In genomic region chr8:3622119-3622518, GRCm38 (mm10) we compare ENCODE assay signal across 10 mouse cellular contexts. TPM values are rescaled to one million over a fixed set of nuclear protein-coding genes. Genes with fewer than 3 reads are reported as not detected.
DNase-seq lines count a peak whose midpoint lies in the region; ATAC-seq and TF ChIP-seq lines count a peak whose summit lies in the region.
"Had no signal": no experiment of that assay in that cellular context is flagged by ENCODE, and none has a peak within 500 bp of the region (broad histone marks: within the 10 kb centered on the region; RNA-seq: fewer than 3 reads in every experiment).

No protein-coding gene starts in this region.

- no peak for TF ChIP-seq POLR2A in embryonic fibroblast, embryonic 13.5 days (IDR thresholded peaks at IDR 0.05; ENCODE audit: low read depth, low read length)

- WGBS in lung, embryonic 14.5 days = 63% methylated on average over 8 of the region's 8 CpGs
- 62% methylated on average over 8 of the region's 8 CpGs for WGBS in limb, embryonic 10.5 days
- WGBS in neural tube, embryonic 15.5 days = 70% methylated on average over 8 of the region's 8 CpGs

- peaks cover 14% of the 10 kb centered on the region for H3K36me3 ChIP-seq in lung, embryonic 14.5 days (ENCODE audit: insufficient read depth)
- H3K36me3 ChIP-seq in limb, embryonic 10.5 days = peaks cover 18% of the 10 kb centered on the region
- H3K36me3 ChIP-seq in neural tube, embryonic 15.5 days = peaks cover 14% of the 10 kb centered on the region

- ATAC-seq in lung, embryonic 14.5 days (ENCODE audit: insufficient read depth) = no peak
- no peak for ATAC-seq in neural tube, embryonic 15.5 days (ENCODE audit: low FRiP score)

- no peak for TF ChIP-seq CTCF in lung, embryonic 14.5 days (IDR thresholded peaks at IDR 0.05; ENCODE audit: low read depth)
- TF ChIP-seq CTCF in embryonic fibroblast, embryonic 13.5 days (IDR thresholded peaks at IDR 0.05; ENCODE audit: borderline replicate concordance, insufficient read depth, low read length) = no peak

- peak overlapping the region; percentile 55 for H3K9ac ChIP-seq in lung, embryonic 14.5 days
- peak overlapping the region; percentile 73 for H3K9ac ChIP-seq in neural tube, embryonic 15.5 days (replicated peaks)

- H3K4me2 ChIP-seq in lung, embryonic 14.5 days = peak overlapping the region; percentile 69
- H3K4me2 ChIP-seq in neural tube, embryonic 15.5 days = peak overlapping the region; percentile 85

- peaks cover 3% of the 10 kb centered on the region; the same call in 1 of the 2 replicates for H3K4me1 ChIP-seq in lung, embryonic 14.5 days (ENCODE audit: insufficient read depth)
- H3K4me1 ChIP-seq in embryonic fibroblast, embryonic 13.5 days (ENCODE audit: control insufficient read depth, insufficient read depth, low read length) = no peaks in the 10 kb centered on the region
- peaks cover 15% of the 10 kb centered on the region for H3K4me1 ChIP-seq in limb, embryonic 10.5 days
- peaks cover 28% of the 10 kb centered on the region for H3K4me1 ChIP-seq in neural tube, embryonic 15.5 days

- H3K27me3 ChIP-seq in lung, embryonic 14.5 days (ENCODE audit: insufficient read depth, low read length) = no peaks in the 10 kb centered on the region
- H3K27me3 ChIP-seq in limb, embryonic 10.5 days (ENCODE audit: low read depth, poor library complexity, severe bottlenecking) = no peaks in the 10 kb centered on the region
- H3K27me3 ChIP-seq in neural tube, embryonic 15.5 days (replicated peaks) = no peaks in the 10 kb centered on the region

- DNase-seq in lung, embryonic 14.5 days = no peak
- DNase-seq in lung, postnatal 10 days = no peak
- DNase-seq in limb, embryonic 10.5 days (ENCODE audit: low spot score) = no peak
- DNase-seq in layer of hippocampus, postnatal 14 days (ENCODE audit: low spot score in 2 of 2) = no peak
- DNase-seq in embryo, embryonic 9.5 days (ENCODE audit: extremely low spot score) = no peak
- no peak for DNase-seq in lung, adult 18-20 months
- DNase-seq: adrenal gland, adult 8-10 months; heart, adult 11 months had no signal

- peak overlapping the region; percentile 87 for H3K4me3 ChIP-seq in lung, embryonic 14.5 days (ENCODE audit: low read depth, low read length)
- peak overlapping the region; percentile 89 for H3K4me3 ChIP-seq in embryonic fibroblast, embryonic 13.5 days (ENCODE audit: insufficient read depth, low read length)
- peak overlapping the region; percentile 81 for H3K4me3 ChIP-seq in limb, embryonic 10.5 days
- H3K4me3 ChIP-seq in neural tube, embryonic 15.5 days (replicated peaks) = peak overlapping the region; percentile 79

- no peaks in the 10 kb centered on the region for H3K9me3 ChIP-seq in lung, embryonic 14.5 days (ENCODE audit: low read depth, low read length)
- no peaks in the 10 kb centered on the region for H3K9me3 ChIP-seq in limb, embryonic 10.5 days (replicated peaks)
- no peaks in the 10 kb centered on the region for H3K9me3 ChIP-seq in neural tube, embryonic 15.5 days (replicated peaks)

- no peak overlapping the region for H3K27ac ChIP-seq in lung, embryonic 14.5 days (ENCODE audit: low read depth)
- H3K27ac ChIP-seq in embryonic fibroblast, embryonic 13.5 days (ENCODE audit: insufficient read depth, low read length) = no peak overlapping the region
- H3K27ac ChIP-seq in limb, embryonic 10.5 days = 0 out of 2 replicates have a peak overlapping the region, but pooled peaks have one; percentile 19
- H3K27ac ChIP-seq in neural tube, embryonic 15.5 days (replicated peaks) = no peak overlapping the region

RNA-seq across cellular contexts. Expression of gene Pet100, which starts 0.8 kb away (rescaled TPM):
- 79.4 and 92.1 TPM in 2 replicates for polyA plus RNA-seq in lung, embryonic 14.5 days (2014; fragmentation: Nextera tagmentation; extraction: Ambion mirVana)
- 73.1 and 80.7 TPM in 2 replicates for polyA plus RNA-seq in embryonic fibroblast, embryonic 13.5 days (2011; ENCODE audit: insufficient read length, low read depth, missing spikeins)
- polyA plus RNA-seq in limb, embryonic 10.5 days (2016; fragmentation: Nextera tagmentation; extraction: Ambion mirVana) = 92.1 and 92.9 TPM in 2 replicates
- polyA plus RNA-seq in neural tube, embryonic 15.5 days (2015; fragmentation: Nextera tagmentation; extraction: Ambion mirVana) = 86.0 and 90.1 TPM in 2 replicates
- total RNA-seq in layer of hippocampus, postnatal 14 days (2021) = 10 to 100 TPM; 80.0 to 95.8 TPM

RNA-seq across cellular contexts. Expression of gene Xab2, which starts 1.0 kb away (rescaled TPM):
- 55.6 and 55.9 TPM in 2 replicates for polyA plus RNA-seq in lung, embryonic 14.5 days (2014; fragmentation: Nextera tagmentation; extraction: Ambion mirVana)
- polyA plus RNA-seq in embryonic fibroblast, embryonic 13.5 days (2011; ENCODE audit: insufficient read length, low read depth, missing spikeins) = 21.7 and 25.0 TPM in 2 replicates
- 76.0 and 78.7 TPM in 2 replicates for polyA plus RNA-seq in limb, embryonic 10.5 days (2016; fragmentation: Nextera tagmentation; extraction: Ambion mirVana)
- 46.2 and 50.4 TPM in 2 replicates for polyA plus RNA-seq in neural tube, embryonic 15.5 days (2015; fragmentation: Nextera tagmentation; extraction: Ambion mirVana)
- 10 to 100 TPM; 33.1 to 34.9 TPM for total RNA-seq in layer of hippocampus, postnatal 14 days (2021)

RNA-seq across cellular contexts. Expression of gene Pcp2, which starts 3.2 kb away (rescaled TPM):
- polyA plus RNA-seq in lung, embryonic 14.5 days (2014; fragmentation: Nextera tagmentation; extraction: Ambion mirVana) = not detected in 2 replicates
- not detected in 2 replicates for polyA plus RNA-seq in embryonic fibroblast, embryonic 13.5 days (2011; ENCODE audit: insufficient read length, low read depth, missing spikeins)
- 1.0 and 1.3 TPM in 2 replicates for polyA plus RNA-seq in limb, embryonic 10.5 days (2016; fragmentation: Nextera tagmentation; extraction: Ambion mirVana)
- polyA plus RNA-seq in neural tube, embryonic 15.5 days (2015; fragmentation: Nextera tagmentation; extraction: Ambion mirVana) = 0.11 and 0.82 TPM in 2 replicates
- total RNA-seq in layer of hippocampus, postnatal 14 days (2021) = 1 to 10 TPM in 1 of 2 experiments, not detected in 1; 2.1 TPM
- total RNA-seq: adrenal gland, adult 8-10 months had no signal

RNA-seq across cellular contexts. Expression of gene Stxbp2, which starts 8.6 kb away (rescaled TPM):
- 61.4 and 64.0 TPM in 2 replicates for polyA plus RNA-seq in lung, embryonic 14.5 days (2014; fragmentation: Nextera tagmentation; extraction: Ambion mirVana)
- 29.7 and 34.7 TPM in 2 replicates for polyA plus RNA-seq in embryonic fibroblast, embryonic 13.5 days (2011; ENCODE audit: insufficient read length, low read depth, missing spikeins)
- 28.6 and 29.8 TPM in 2 replicates for polyA plus RNA-seq in limb, embryonic 10.5 days (2016; fragmentation: Nextera tagmentation; extraction: Ambion mirVana)
- polyA plus RNA-seq in neural tube, embryonic 15.5 days (2015; fragmentation: Nextera tagmentation; extraction: Ambion mirVana) = 40.9 and 66.3 TPM in 2 replicates
- total RNA-seq in layer of hippocampus, postnatal 14 days (2021) = 10 to 100 TPM; 34.0 to 51.8 TPM

RNA-seq across cellular contexts. Expression of gene Retn, which starts 33.5 kb away (rescaled TPM):
- 0.20 TPM in 1 of 2 replicates, not detected in the other for polyA plus RNA-seq in lung, embryonic 14.5 days (2014; fragmentation: Nextera tagmentation; extraction: Ambion mirVana)
- not detected in 2 replicates for polyA plus RNA-seq in embryonic fibroblast, embryonic 13.5 days (2011; ENCODE audit: insufficient read length, low read depth, missing spikeins)
- polyA plus RNA-seq in limb, embryonic 10.5 days (2016; fragmentation: Nextera tagmentation; extraction: Ambion mirVana) = 0.15 and 0.16 TPM in 2 replicates
- 0.27 and 0.56 TPM in 2 replicates for polyA plus RNA-seq in neural tube, embryonic 15.5 days (2015; fragmentation: Nextera tagmentation; extraction: Ambion mirVana)
- total RNA-seq in layer of hippocampus, postnatal 14 days (2021) = under 1 TPM; 0.39 to 0.45 TPM
